Mouse (Mus musculus) c-Kit-negative CD71-positive TER-119-positive erythroid progenitor cells, embryonic 14.5 days (primary cell): ENCODE data around the gene Wdfy4.
A peak's percentile ranks its signal among the peaks of the same experiment; 100 is the strongest.

Experiments used
- DNase-seq: peaks from one replicate; pipeline ENCODE4 v3.0.0-alpha.2; 2013; ENCODE audit warnings: low read depth, low spot score

Gene Wdfy4

DNA sequence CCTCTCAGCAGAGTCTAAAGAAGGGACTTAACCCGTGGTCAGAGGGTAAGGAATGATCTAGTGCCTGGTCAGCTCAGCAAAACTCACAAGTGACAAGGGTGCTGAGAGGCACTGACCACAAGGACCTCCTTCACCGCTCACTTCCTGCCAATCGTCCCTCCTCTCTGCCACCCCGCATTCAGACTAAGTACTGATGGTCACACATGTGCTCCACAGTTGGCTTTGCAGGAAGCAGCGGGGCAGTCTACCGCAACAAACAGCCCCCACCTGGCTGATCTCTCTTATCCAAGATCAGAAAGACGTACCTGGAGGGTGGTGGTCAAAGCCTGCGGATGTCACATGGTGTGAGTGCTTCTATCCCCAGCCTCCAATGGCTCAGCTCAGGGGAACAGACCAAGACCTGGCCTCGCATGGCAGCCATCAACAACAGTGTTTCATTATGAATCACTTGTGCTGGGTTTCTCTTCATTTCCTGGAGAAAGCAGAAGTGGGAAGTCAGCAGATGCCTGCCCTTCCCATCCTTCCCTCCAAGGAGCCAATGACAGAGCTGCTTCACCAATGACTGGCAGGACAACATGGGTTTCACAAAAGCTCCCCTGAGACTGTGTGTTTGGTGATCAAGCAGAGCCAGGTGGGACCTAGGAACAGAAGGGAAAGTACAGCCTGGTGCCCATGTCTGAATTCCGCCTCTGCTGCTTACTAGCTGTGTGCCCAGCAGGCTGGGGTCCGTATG lies at the start of gene Wdfy4:
Wdfy4 (minus strand) TSS at position 441 of the 733 bp plus-strand sequence.
- DNase-seq: no peak

- DNase-seq: no peak
Measured at GRCm38 (mm10) chr14:33232048-33232447, 46.7 kb upstream of the Wdfy4 start.

- no peak for DNase-seq
Measured at GRCm38 (mm10) chr14:33231311-33231710, 46.0 kb upstream of the Wdfy4 start.

GRCm38 (mm10) chr14:33230672-33231071 lies 45.4 kb upstream of the Wdfy4 start:
- no peak for DNase-seq

DNA sequence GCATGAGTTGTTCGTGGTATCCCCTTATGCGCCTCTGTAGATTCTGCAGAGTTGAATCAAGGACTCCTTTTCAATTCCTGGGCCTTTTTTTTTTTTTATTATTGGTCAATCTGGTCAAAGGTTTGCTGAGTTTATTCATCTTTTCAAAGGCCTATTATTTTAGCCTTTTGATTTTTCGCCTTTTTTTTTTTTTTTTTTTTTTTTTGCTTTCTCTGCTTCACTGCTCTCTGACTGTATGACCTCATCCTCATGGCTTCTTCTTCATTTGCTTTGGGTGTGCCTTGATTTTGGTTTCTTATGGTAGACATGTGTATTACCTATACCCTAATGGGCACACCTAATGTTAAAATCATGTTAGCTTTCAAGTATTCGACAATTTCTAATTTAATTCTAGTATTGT lies 39.9 kb upstream of the Wdfy4 start:
- DNase-seq: no peak

GRCm38 (mm10) chr14:33216343-33217208 lies 31.3 kb upstream of the Wdfy4 start:
- DNase-seq: no peak

DNA sequence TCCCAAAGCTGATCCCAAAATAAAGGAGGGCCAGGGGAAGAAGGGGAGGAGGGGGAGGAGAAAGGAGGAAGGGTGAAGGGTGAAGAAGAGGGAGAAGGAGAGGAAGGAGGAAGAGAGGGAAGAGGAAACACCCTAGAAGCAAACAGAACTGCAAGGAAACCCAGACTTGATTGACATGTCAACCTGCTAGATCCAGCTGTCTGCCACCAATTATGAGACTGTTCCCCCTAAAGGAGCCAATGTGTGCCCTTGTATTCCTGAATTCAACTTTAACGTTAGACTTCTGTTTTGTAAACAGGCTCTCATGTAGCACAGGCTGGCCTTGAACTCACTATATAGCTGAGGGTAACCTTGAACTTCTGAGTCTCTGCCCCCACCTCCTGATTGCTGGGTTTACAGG lies 29.9 kb upstream of the Wdfy4 start:
- DNase-seq: no peak

DNA sequence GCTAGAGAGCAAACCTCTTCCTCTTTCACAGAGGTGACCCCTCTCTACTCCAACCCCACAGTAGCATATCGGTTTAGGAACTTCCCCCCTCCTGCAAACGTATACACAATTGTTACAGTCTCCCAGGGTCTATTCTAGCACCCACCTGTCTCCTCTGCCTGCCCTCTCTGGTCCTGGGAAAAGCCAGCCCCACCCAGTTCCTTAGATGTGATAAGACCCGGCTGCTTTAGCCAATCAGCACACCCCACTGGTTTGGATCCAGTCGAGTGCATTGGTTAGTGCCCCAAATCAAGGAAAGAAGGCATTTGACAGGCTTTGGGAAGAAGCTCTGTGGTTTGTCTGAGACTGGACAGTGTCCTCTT lies 29.4 kb upstream of the Wdfy4 start:
- DNase-seq: peak; percentile 6

DNA sequence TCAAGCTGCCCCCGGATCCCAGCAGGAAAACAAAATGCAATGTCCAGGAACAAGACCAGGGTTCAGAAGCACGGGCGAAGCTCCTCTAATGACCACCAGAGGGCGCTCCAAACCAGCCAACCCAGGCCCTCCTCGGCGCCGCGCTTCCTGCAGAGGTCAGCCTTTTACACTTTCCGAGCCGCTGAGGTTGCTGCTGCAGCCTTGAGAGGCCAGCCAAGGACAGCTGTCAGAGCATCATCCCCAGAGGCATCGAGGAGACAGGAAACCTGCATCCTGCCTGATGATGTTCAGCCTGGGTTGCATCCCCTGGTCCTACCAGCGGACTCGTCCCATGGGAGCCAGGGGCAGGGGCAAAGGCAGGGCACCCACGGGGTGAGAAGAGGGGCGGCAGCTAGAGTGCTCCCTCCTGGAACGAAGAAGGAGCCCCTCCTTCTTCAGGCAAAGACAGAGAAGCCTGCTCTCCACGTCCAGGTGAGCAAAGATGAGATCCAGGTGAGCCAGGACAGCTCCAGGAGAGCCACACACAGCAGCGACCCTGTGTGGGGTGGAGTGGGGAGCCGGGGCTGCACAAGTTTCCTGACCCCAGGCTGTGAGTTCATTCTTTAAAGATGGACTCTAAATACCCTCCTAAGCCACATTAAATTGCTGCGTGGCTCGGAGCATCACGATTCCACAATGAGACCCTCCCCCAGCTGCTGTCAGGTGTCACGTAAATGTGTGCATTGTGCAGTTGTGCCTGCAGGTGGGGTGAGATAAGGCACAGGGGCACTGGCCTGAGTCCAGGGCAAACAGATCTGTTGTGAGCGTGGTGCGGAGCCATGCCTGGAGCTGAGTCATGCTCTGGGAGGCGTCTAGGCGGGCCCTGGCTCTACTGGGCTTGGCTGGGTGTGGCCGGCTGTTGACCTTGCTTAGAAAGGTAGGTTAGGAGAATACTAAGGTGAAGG lies 28.8 kb upstream of the Wdfy4 start, which contains the start of gene Arhgap22:
Arhgap22 (plus strand) TSS at position 204 of the 944 bp plus-strand sequence.
- DNase-seq: peak; percentile 47

DNA sequence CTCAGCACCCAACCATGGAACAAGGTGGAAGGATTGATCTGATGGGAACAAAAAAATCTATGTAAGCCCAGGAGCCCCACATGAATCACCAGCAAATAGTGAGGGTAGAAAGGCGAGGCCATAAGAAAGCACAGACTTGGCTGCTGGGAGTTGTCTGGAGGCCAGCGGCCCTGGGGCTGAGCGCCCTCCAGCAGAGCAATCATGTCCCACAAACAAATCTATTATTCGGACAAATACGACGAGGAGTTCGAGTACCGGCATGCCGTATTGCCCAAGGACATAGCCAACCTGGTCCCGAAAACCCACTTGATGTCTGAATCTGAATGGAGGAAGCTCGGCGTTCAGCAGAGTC lies 27.6 kb upstream of the Wdfy4 start:
- DNase-seq: no peak

GRCm38 (mm10) chr14:33212271-33212957 lies 27.1 kb upstream of the Wdfy4 start:
- no peak for DNase-seq

- DNase-seq: no peak
Measured at GRCm38 (mm10) chr14:33210806-33211205, 25.5 kb upstream of the Wdfy4 start.

DNA sequence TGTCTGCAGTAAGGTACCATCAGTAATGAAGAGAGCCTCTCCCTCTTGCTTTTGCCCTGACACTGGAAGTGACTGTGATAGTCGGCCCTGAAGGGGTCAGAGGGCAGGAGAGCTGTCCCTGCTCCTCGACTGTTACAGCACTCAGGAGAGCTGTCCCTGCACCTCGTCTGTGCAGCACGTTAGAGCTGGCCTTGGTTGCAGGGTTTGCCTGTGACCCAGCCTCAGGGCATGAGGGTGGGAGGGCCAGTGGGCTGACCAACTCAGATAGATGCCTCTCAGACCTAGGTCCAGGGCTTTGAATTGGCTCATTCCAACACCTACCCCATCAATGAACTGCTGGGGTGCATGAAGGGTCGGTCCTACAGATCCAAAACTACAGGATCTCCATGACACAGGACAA lies 23.0 kb upstream of the Wdfy4 start:
- DNase-seq: no peak

DNA sequence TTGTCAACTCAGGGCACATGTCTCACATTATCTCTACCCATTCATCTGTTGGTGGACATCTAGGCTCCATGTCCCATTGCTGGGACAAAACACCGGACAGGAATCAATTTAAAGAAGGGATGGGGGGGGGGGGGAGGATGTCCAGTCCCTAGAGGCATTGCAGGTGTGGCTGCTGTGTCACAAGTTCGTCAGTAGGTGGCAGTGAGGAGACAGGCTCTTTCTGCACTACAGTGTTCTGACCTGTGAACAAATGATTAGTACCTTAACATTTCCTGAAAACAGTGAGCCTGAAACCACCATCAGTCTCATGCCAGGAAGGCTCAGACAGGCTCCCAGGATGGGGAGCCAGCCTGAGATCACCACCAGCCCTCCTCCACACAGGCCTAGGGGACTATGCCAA lies 21.7 kb upstream of the Wdfy4 start:
- DNase-seq: no peak

DNA sequence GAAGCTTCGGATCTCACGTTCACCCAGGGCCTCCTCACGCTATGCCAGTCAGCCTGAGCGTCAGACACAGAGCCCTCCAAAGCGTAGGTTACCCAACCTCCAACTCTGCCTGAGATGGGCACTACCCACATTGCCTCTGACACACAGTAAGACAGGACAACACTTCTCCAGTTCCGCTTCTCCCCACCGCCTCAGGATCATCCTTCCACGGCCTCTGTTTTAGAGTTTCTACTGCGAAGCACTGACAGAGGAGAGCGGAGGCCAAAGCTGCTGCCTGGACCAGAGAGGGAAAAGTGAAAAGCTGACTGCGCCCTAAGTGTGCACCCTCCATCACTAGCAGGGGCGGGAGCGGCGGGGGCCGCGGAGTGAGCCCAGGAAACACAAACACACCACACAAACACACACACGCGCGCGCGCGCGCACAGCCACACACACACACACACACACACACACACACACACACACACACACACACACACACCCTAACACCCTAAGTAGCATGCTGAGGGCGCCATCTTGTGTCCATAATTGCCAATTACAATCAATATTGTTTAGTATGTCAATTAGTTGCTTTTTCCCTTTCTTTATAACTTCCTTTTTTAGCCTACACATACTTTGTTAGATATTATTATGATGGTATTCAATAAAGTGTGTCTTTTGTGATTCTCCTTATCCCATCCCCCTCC lies 20.1 kb upstream of the Wdfy4 start:
- DNase-seq: no peak

- no peak for DNase-seq
Measured at GRCm38 (mm10) chr14:33203777-33204176, 18.5 kb upstream of the Wdfy4 start.

DNA sequence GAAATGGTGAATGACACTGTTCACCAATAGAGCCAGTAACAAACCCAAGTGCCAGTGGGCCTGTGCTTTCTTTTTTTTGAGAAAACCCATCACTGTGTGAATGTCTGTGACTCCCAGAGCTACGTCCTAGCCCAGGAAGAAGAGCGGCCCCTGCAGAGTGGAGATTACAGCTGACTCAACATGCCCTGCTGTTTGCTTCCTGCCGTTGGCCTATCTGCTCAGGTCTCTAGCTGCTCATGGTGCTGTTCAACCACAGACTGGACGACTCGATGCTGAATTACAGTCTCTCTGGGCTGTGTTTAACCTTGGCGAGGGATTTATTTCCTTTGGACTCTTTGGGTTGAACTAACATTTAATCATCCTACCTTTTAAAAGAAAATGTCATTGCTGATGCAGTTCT lies 17.6 kb upstream of the Wdfy4 start:
- no peak for DNase-seq

- DNase-seq: no peak
Measured at GRCm38 (mm10) chr14:33202161-33202560, 16.9 kb upstream of the Wdfy4 start.

GRCm38 (mm10) chr14:33194241-33194640 lies 8.9 kb upstream of the Wdfy4 start:
- DNase-seq: no peak

- no peak for DNase-seq
Measured at GRCm38 (mm10) chr14:33193762-33194161, 8.5 kb upstream of the Wdfy4 start.

GRCm38 (mm10) chr14:33190646-33191045 lies 5.3 kb upstream of the Wdfy4 start:
- DNase-seq: no peak
